Mouse (Mus musculus) gastrocnemius, postnatal 10 days (tissue): Measurements from ENCODE around the gene Apoc3. TPM values are rescaled to one million over a fixed set of nuclear protein-coding genes. Genes with fewer than 3 reads are reported as not detected.

Experiments
- DNase-seq: peaks from one replicate; pipeline ENCODE4 v3.0.0; 2021; ENCODE audit warnings: mixed read lengths
- total RNA-seq, 2 experiments: library from RNA; stranded (reverse); gene quantifications; 2 replicates each; pipeline ENCODE4 v1.2.3; 2021

Gene Apoc3
- total RNA-seq, 2 experiments from 2014 or later: not detected

DNA sequence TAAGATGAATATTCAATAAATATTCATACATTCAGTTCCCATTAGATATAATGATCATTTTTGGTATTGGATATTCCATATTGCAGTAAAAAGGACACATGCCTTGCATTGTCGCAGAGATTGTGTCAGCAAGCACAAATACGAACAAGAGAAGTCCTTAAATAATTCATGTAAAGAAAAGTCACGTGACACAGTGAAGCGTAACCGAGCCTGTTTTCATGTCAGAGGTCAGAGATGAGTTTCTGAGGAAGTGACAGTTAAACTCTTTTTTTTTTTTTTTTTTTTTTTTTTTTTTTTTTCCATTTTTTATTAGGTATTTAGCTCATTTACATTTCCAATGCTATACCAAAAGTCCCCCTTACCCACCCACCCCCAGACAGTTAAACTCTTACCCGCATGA lies 42.8 kb downstream of the Apoc3 start:
- no peak for DNase-seq

DNA sequence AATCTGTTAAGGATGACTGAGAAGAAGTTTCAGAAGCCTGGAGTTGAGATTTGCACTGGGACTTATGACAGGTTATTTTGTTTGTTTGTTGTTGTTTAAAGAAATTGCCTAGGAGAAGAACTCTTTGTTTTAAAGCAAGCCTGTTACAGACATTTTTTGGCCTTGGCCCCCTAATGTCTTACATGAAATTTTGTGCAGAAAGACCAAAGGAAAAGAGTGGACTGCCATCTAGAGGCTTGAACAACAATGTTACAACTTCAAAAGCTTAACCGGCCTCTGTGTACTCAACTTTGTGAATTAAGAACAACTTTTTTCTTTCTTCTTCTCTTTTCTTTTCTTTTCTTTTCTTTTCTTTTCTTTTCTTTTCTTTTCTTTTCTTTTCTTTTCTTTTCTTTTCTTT lies 43.8 kb downstream of the Apoc3 start:
- DNase-seq: no peak

DNA sequence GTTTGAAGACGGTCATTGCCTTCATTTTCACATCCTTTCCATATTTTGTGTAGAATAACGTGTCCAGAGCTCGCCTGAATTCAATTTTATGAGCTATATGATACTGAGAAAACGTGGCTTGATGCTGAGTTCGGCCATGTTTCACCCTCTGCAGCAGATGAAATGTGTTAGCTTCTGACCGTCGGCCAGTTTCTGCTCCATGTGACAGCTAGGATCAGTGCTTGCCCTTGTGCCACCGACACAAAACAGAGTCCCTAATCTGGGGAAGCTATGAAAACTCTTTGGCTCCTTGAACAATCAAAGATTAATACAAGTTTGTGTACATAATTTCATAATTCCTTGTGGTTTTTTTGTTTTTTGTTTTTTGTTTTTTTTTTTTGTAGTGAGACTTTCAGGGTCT lies 44.2 kb downstream of the Apoc3 start:
- DNase-seq: no peak

DNA sequence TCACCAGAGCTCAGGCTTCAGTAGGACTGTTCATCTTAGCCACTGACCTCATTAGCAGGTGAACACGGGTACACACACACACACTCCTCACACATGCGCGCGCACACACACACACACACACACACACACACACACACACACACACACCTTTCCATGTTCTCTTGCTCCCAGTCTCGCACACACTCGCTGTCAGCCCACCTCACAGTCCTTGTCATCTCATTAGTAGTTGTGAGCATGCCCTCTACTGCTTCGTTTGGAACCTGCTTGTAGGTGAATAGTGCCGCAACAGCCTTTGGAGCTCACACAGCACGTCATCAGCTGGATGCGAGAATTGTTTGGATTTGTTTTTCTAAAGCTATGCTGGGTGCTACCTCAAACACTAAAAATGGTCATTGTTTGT lies 46.1 kb downstream of the Apoc3 start:
- no peak for DNase-seq

DNA sequence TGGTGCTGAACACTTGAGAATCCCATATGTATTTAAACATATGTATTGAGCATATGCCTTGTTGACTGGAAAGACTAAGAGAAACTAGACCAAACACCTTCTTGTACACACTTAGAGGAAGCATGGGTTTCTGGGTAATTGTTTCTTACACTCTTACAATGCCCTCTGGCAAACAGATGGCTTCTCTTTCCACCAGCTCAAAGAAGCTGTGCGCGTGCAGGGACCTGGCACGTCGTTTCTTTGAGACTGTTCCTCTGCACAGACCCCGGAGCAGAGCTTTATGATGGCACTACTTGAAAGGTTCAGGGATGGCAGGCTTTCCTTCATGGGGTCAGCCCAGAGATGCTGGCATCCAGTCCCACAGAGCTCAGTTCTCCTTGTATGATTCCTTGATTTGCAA lies 46.5 kb downstream of the Apoc3 start:
- no peak for DNase-seq

DNA sequence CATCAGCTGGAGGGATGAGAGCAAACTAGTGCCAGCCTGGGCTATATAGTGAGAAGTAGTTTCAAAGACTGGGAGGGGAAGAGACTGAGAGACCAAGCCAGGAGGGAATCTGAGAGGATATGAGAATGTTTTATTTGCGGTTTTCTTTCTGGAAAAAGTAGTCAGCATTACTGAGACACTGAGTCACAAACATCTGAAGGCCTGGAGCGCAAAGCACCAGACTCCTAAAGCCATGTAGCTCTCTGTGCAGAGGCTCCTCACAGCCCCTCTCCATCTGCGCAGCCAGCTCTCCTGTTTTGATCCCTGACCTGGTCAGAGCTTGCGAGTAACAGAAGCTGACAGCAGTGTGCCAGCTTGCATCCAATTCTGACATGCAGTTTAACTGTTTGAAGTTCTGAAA lies 47.1 kb downstream of the Apoc3 start:
- DNase-seq: no peak

DNA sequence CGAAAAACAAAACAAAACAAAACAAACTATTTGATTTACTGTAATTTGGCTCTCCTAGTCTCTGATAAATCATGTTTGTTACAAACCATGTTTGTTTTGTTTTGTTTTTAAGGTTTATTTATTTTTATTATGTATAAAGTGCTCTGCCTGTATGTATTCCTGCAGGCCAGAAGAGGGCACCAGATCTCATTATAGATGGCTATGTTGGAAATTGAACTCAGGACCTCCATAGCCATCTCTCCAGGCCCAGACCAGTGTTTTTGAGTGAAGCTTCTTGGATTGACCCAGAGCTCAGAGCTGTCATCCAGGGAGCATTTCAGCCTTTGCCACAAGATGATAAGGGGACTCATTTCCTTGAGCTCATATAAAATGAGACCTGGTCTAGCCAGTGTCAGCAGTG lies 49.0 kb downstream of the Apoc3 start:
- no peak for DNase-seq

DNA sequence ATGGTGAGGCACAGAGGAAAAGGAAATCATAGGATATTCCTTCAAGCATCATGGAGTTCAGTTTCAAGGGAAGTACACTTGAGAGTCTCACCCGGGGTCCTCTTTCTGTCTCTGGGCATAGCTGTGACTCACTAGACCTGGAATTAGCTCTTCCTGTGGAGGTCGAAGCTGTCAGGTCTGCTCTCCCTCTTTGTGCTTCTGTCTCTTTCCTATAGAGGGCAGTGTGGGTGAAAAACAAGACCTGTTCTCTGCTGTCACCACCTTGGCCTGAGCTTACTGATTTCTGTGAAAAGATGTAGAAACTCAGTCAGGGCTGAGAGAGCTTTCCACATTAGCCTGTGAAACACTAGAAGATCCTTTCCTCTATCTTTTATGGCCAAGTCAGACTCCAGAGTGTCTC lies 50.2 kb downstream of the Apoc3 start:
- peak; percentile 18 for DNase-seq

DNA sequence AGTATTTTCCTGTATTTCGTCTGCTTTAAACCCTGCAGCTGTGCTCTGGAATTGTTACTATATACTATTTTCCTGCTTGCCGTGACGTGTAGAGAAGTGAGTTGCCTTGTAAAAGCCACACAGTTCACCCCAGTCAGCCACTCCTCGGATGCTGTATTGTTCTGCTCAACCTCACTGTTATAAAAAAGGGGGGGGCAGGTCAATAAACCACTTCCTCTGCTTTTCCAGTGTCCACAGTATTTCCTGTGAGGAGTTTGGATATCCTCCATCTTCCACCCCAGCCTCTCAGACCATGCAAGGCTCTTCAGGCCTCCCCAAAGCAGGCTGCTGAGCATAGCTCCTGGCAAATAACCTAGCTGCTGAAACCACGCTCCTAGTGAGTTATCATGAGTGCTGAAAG lies 50.9 kb downstream of the Apoc3 start:
- DNase-seq: no peak

Other genes with a start within 250 kb of the Apoc3 start
- gene Pafah1b2, start 222.9 kb downstream of the Apoc3 start, total RNA-seq: 10 to 100 TPM; 62.5 to 73.1 TPM
- 10 to 100 TPM; 52.7 to 52.9 TPM for gene Sik3, start 222.8 kb downstream of the Apoc3 start, total RNA-seq
- gene Apoa1, start 7.1 kb downstream of the Apoc3 start, total RNA-seq: 1 to 10 TPM in 1 of 2 experiments, under 1 TPM in 1; 0.47 to 8.2 TPM
- not detected for gene Apoa4, start 5.1 kb upstream of the Apoc3 start, total RNA-seq
- gene Apoa5, start 33.0 kb upstream of the Apoc3 start, total RNA-seq: not detected
- 10 to 100 TPM; 17.0 to 17.9 TPM for gene Zpr1, start 37.4 kb upstream of the Apoc3 start, total RNA-seq
- 1 to 10 TPM; 7.4 to 9.0 TPM for gene Bud13, start 47.4 kb upstream of the Apoc3 start, total RNA-seq
- not detected for gene 4931429L15Rik, start 84.3 kb upstream of the Apoc3 start, total RNA-seq